Mouse (Mus musculus) bone marrow macrophage, adult 2 months (primary cell): ENCODE results near the gene Tmub1.

Experiments used
- CTCF ChIP-seq: IDR thresholded peaks from 2 replicates; pipeline ENCODE4 v1.5.1; 2012; ENCODE audit warnings: low read depth, mild to moderate bottlenecking, low read length, moderate library complexity
- POLR2A ChIP-seq: IDR thresholded peaks from 2 replicates; pipeline ENCODE4 v1.6.1; 2012; ENCODE audit warnings: mild to moderate bottlenecking, low read depth, low read length, borderline replicate concordance

- no peak for TF ChIP-seq POLR2A
- TF ChIP-seq CTCF: no peak
These were observed 37.3 kb upstream of the Tmub1 start for GRCm38 (mm10) chr5:24484963-24485362.
